In genomic region chr11:54058643-54059042, GRCm38 (mm10) we compare ENCODE assay signal across 9 mouse cellular contexts. TPM values are rescaled to one million over a fixed set of nuclear protein-coding genes. Genes with fewer than 3 reads are reported as not detected.
DNase-seq lines count a peak whose midpoint lies in the region; ATAC-seq and TF ChIP-seq lines count a peak whose summit lies in the region.
"Had no signal": no experiment of that assay in that cellular context is flagged by ENCODE, and none has a peak within 500 bp of the region (broad histone marks: within the 10 kb centered on the region; RNA-seq: fewer than 3 reads in every experiment).

No protein-coding gene starts in this region.

- no peaks in the 10 kb centered on the region for H3K9me3 ChIP-seq in kidney, embryonic 16.5 days (ENCODE audit: low read length)
- H3K9me3 ChIP-seq in midbrain, embryonic 14.5 days (ENCODE audit: control insufficient read depth, low read length): no peaks in the 10 kb centered on the region

- TF ChIP-seq POLR2A in thymus, adult 2 months (IDR thresholded peaks at IDR 0.05; ENCODE audit: control insufficient read depth, extremely low read depth, insufficient read depth, low read length, poor library complexity): no peak

- 38% methylated on average over 6 of the region's 6 CpGs for WGBS in kidney, embryonic 16.5 days
- 12% methylated on average over 6 of the region's 6 CpGs for WGBS in midbrain, embryonic 14.5 days
- 83% methylated on average over 6 of the region's 6 CpGs for WGBS in thymus, adult 2 months

- intact Hi-C loops in heart, postnatal 10 days (cut with DNase I): no loop called here

- H3K27me3 ChIP-seq in kidney, embryonic 16.5 days (ENCODE audit: insufficient read depth, low read length): no peaks in the 10 kb centered on the region
- H3K27me3 ChIP-seq in midbrain, embryonic 14.5 days (ENCODE audit: control insufficient read depth, insufficient read depth, low read length): no peaks in the 10 kb centered on the region
- no peaks in the 10 kb centered on the region for H3K27me3 ChIP-seq in thymus, adult 2 months (ENCODE audit: control insufficient read depth, insufficient read depth, low read length)

- peak overlapping the region; percentile 25; the same call in 1 of the 2 replicates for H3K9ac ChIP-seq in kidney, embryonic 16.5 days (replicated peaks; ENCODE audit: low read length)
- H3K9ac ChIP-seq in midbrain, embryonic 14.5 days (replicated peaks; ENCODE audit: low read length): no peak overlapping the region

- H3K4me2 ChIP-seq in kidney, embryonic 16.5 days (replicated peaks; ENCODE audit: low read depth, low read length): no peak overlapping the region
- no peak overlapping the region for H3K4me2 ChIP-seq in midbrain, embryonic 14.5 days (ENCODE audit: low read length)

- H3K4me3 ChIP-seq in kidney, embryonic 16.5 days (ENCODE audit: low read length): no peak overlapping the region
- H3K4me3 ChIP-seq in midbrain, embryonic 14.5 days (replicated peaks; ENCODE audit: low read depth, low read length): no peak overlapping the region
- H3K4me3 ChIP-seq in thymus, adult 2 months (ENCODE audit: control insufficient read depth, insufficient read depth, low read length): no peak overlapping the region
- H3K4me3 ChIP-seq: heart, adult 2 months had no signal

- H3K27ac ChIP-seq in kidney, embryonic 16.5 days (ENCODE audit: low read length): 0 out of 2 replicates have a peak overlapping the region, but pooled peaks have one; percentile 15
- peak overlapping the region; percentile 63 for H3K27ac ChIP-seq in midbrain, embryonic 14.5 days (replicated peaks; ENCODE audit: low read depth, low read length)
- H3K27ac ChIP-seq in thymus, adult 2 months (ENCODE audit: control insufficient read depth, insufficient read depth, low read length): no peak overlapping the region
- H3K27ac ChIP-seq: heart, adult 2 months had no signal

- DNase-seq in kidney, postnatal 36 days: no peak
- DNase-seq in cerebellum, adult 9-10 months: peak; percentile 65
- peak; percentile 59 to 60 for DNase-seq in heart, postnatal 10 days
- DNase-seq in midbrain, embryonic 14.5 days: peak; percentile 58
- no peak for DNase-seq in yolk sac, embryonic 10.5 days (ENCODE audit: low spot score)
- DNase-seq in adrenal gland, postnatal 4 days (ENCODE audit: low spot score in 2 of 2): no peak
- no peak for DNase-seq in thymus, adult 2 months

- H3K36me3 ChIP-seq in kidney, embryonic 16.5 days (ENCODE audit: insufficient read depth, low read length): 0 out of 2 replicates have a peak, but pooled peaks cover 2% of the 10 kb centered on the region
- H3K36me3 ChIP-seq in midbrain, embryonic 14.5 days (ENCODE audit: control insufficient read depth, insufficient read depth, low read length): no peaks in the 10 kb centered on the region
- H3K36me3 ChIP-seq in thymus, adult 2 months (ENCODE audit: control insufficient read depth, insufficient read depth, low read length): no peaks in the 10 kb centered on the region

- no peak for ATAC-seq in kidney, embryonic 16.5 days (ENCODE audit: low FRiP score, low TSS enrichment)
- peak; percentile 32; the same call in 1 of the 2 replicates for ATAC-seq in midbrain, embryonic 14.5 days (ENCODE audit: low FRiP score, low TSS enrichment)

- TF ChIP-seq CTCF in thymus, adult 2 months (IDR thresholded peaks at IDR 0.05; ENCODE audit: borderline replicate concordance, control insufficient read depth, extremely low read depth, insufficient read depth, low read length, poor library complexity): no peak

- H3K4me1 ChIP-seq in kidney, embryonic 16.5 days (ENCODE audit: insufficient read depth, low read length): peaks cover 38% of the 10 kb centered on the region
- peaks cover 12% of the 10 kb centered on the region; the same call in 1 of the 2 replicates for H3K4me1 ChIP-seq in midbrain, embryonic 14.5 days (ENCODE audit: control insufficient read depth, insufficient read depth, low read length)
- H3K4me1 ChIP-seq in thymus, adult 2 months (replicated peaks; ENCODE audit: control insufficient read depth, insufficient read depth, low read length): peaks cover 49% of the 10 kb centered on the region

RNA-seq across cellular contexts. Expression of gene Pdlim4, which starts 10.2 kb away (rescaled TPM):
- 50.3 and 55.0 TPM in 2 replicates for polyA plus RNA-seq in kidney, embryonic 16.5 days (2015; fragmentation: Nextera tagmentation; extraction: Ambion mirVana)
- total RNA-seq in heart, postnatal 10 days (2021): 10 to 100 TPM; 23.4 to 28.2 TPM
- polyA plus RNA-seq in midbrain, embryonic 14.5 days (2014; fragmentation: Nextera tagmentation; extraction: Ambion mirVana): 21.4 and 25.0 TPM in 2 replicates
- 10 to 100 TPM; 34.7 to 38.8 TPM for total RNA-seq in adrenal gland, postnatal 4 days (2021)
- 51.8 and 62.0 TPM in 2 replicates for polyA plus RNA-seq in thymus, adult 2 months (2012; rRNA removed)

RNA-seq across cellular contexts. Expression of gene Slc22a4, which starts 30.8 kb away (rescaled TPM):
- polyA plus RNA-seq in kidney, embryonic 16.5 days (2015; fragmentation: Nextera tagmentation; extraction: Ambion mirVana): 1.00 and 1.2 TPM in 2 replicates
- total RNA-seq in heart, postnatal 10 days (2021): 1 to 10 TPM; 1.9 to 2.2 TPM
- polyA plus RNA-seq in midbrain, embryonic 14.5 days (2014; fragmentation: Nextera tagmentation; extraction: Ambion mirVana): 2.5 TPM in 2 replicates
- total RNA-seq in adrenal gland, postnatal 4 days (2021): 1 to 10 TPM; 4.6 to 5.0 TPM
- 1.2 and 1.6 TPM in 2 replicates for polyA plus RNA-seq in thymus, adult 2 months (2012; rRNA removed)

RNA-seq across cellular contexts. Expression of gene P4ha2, which starts 41.3 kb away (rescaled TPM):
- 38.1 and 43.0 TPM in 2 replicates for polyA plus RNA-seq in kidney, embryonic 16.5 days (2015; fragmentation: Nextera tagmentation; extraction: Ambion mirVana)
- 10 to 100 TPM; 36.8 to 37.0 TPM for total RNA-seq in heart, postnatal 10 days (2021)
- polyA plus RNA-seq in midbrain, embryonic 14.5 days (2014; fragmentation: Nextera tagmentation; extraction: Ambion mirVana): 6.5 and 10.5 TPM in 2 replicates
- total RNA-seq in adrenal gland, postnatal 4 days (2021): 10 to 100 TPM; 20.8 to 21.9 TPM
- polyA plus RNA-seq in thymus, adult 2 months (2012; rRNA removed): 4.6 and 4.8 TPM in 2 replicates

Comparison
In these comparisons a context has a peak if more than half of its experiments do, and no peak if none do; other contexts are left out.
1. DNase-seq: peak in cerebellum, adult 9-10 months (single experiment), heart, postnatal 10 days (2 of 2) and midbrain, embryonic 14.5 days (single experiment); none in kidney, postnatal 36 days (0 of 2), yolk sac, embryonic 10.5 days (single experiment), adrenal gland, postnatal 4 days (0 of 2) and thymus, adult 2 months (single experiment).